7 mouse cellular contexts compared by ENCODE assay signal in the genomic region with DNA sequence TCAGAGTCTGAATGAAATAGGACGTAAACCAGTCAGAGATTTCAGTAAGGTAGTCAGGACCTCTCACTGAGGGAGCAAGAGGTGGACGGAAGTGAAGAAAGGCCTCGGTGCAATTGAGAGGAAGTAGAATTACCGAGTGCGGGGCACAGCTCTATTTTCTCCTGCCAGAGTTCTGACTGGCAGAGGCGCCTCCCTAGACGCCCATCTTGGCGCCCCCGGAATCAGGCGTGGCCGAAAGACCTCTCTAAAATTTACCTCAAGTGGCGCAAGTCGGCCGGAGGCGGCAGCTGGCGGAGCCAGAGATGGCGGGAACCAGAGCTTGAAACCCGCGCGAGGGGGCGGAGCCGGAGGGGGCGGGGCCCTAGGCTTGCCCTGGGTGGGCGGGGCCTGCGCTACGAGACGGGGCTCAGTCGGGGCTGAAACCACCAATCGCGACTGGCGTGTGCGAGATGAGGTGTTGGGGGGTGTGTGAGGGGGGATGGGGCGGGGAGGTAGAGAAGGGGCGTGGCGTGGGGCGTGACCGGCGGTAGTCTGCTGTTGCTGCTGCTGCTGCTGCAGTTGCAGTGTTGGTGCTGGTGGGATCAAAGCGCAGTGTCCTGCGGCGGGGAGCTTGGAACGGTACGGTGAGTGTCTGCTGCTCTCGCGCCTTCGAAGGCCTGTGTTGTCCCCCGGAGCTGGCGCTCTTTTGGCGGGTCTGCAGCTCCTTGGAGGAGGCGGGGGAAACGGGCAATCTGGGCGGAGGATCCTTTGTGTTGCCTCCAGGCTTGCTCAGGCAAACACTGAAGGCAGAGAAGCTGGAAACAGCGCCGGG. TPM values are rescaled to one million over a fixed set of nuclear protein-coding genes. Genes with fewer than 3 reads are reported as not detected.
DNase-seq lines count a peak whose midpoint lies in the region; ATAC-seq lines count a peak whose summit lies in the region.

Gene Primpol (minus strand): TSS at position 334 of the 811 bp plus-strand sequence.
Gene Casp3 (plus strand): TSS at position 413 of the 811 bp plus-strand sequence.

- no peaks in the 10 kb centered on the region for H3K27me3 ChIP-seq in embryonic facial prominence, embryonic 11.5 days (ENCODE audit: control insufficient read depth, insufficient read depth, low read length)
- no peaks in the 10 kb centered on the region for H3K27me3 ChIP-seq in limb, embryonic 11.5 days (ENCODE audit: control insufficient read depth, insufficient read depth, low read length)
- no peaks in the 10 kb centered on the region for H3K27me3 ChIP-seq in midbrain, embryonic 14.5 days (ENCODE audit: control insufficient read depth, insufficient read depth, low read length)

- H3K4me3 ChIP-seq in embryonic facial prominence, embryonic 11.5 days (ENCODE audit: low read depth, low read length), result peak within 1 kb of the TSS; percentile 85
- H3K4me3 ChIP-seq in limb, embryonic 11.5 days (ENCODE audit: low read depth, low read length), result peak within 1 kb of the TSS; percentile 76
- peak within 1 kb of the TSS; percentile 84 for H3K4me3 ChIP-seq in midbrain, embryonic 14.5 days (replicated peaks; ENCODE audit: low read depth, low read length)

- DNase-seq in adrenal gland, postnatal 14 days, result peak; percentile 98
- peak; percentile 98 for DNase-seq in embryonic facial prominence, embryonic 11.5 days (ENCODE audit: low spot score)
- DNase-seq in kidney, adult 18-20 months, result peak; percentile 97
- peak; percentile 99 for DNase-seq in limb, embryonic 11.5 days (ENCODE audit: low spot score)
- DNase-seq in midbrain, embryonic 14.5 days, result peak; percentile 98
- DNase-seq in spleen, adult 18-20 months, result peak; percentile 94 to 98

- H3K4me2 ChIP-seq in embryonic facial prominence, embryonic 11.5 days (ENCODE audit: low read depth, low read length), result peak within 1 kb of the TSS; percentile 88
- H3K4me2 ChIP-seq in limb, embryonic 11.5 days (ENCODE audit: low read depth, severe bottlenecking), result peak within 1 kb of the TSS; percentile 56
- peak within 1 kb of the TSS; percentile 78 for H3K4me2 ChIP-seq in midbrain, embryonic 14.5 days (ENCODE audit: low read length)

- peak within 1 kb of the TSS; percentile 92 for H3K9ac ChIP-seq in embryonic facial prominence, embryonic 11.5 days (replicated peaks; ENCODE audit: low read length)
- H3K9ac ChIP-seq in limb, embryonic 11.5 days (ENCODE audit: low read length), result peak within 1 kb of the TSS; percentile 90
- H3K9ac ChIP-seq in midbrain, embryonic 14.5 days (replicated peaks; ENCODE audit: low read length), result peak within 1 kb of the TSS; percentile 94

- H3K36me3 ChIP-seq in embryonic facial prominence, embryonic 11.5 days (replicated peaks; ENCODE audit: control insufficient read depth, insufficient read depth, low read depth, low read length), result no peaks in the 10 kb centered on the region
- H3K36me3 ChIP-seq in limb, embryonic 11.5 days (ENCODE audit: control insufficient read depth, insufficient read depth, low read length), result no peaks in the 10 kb centered on the region
- no peaks in the 10 kb centered on the region for H3K36me3 ChIP-seq in midbrain, embryonic 14.5 days (ENCODE audit: control insufficient read depth, insufficient read depth, low read length)

- H3K27ac ChIP-seq in embryonic facial prominence, embryonic 11.5 days (replicated peaks; ENCODE audit: low read depth, low read length), result peak within 1 kb of the TSS; percentile 90
- H3K27ac ChIP-seq in limb, embryonic 11.5 days (replicated peaks; ENCODE audit: low read depth, low read length), result peak within 1 kb of the TSS; percentile 72
- peak within 1 kb of the TSS; percentile 94 for H3K27ac ChIP-seq in midbrain, embryonic 14.5 days (replicated peaks; ENCODE audit: low read depth, low read length)

- no peaks in the 10 kb centered on the region for H3K4me1 ChIP-seq in embryonic facial prominence, embryonic 11.5 days (ENCODE audit: control insufficient read depth, insufficient read depth, low read length)
- H3K4me1 ChIP-seq in limb, embryonic 11.5 days (ENCODE audit: control insufficient read depth, insufficient read depth, low read length), result peaks cover 6% of the 10 kb centered on the region
- peaks cover 27% of the 10 kb centered on the region for H3K4me1 ChIP-seq in midbrain, embryonic 14.5 days (ENCODE audit: control insufficient read depth, insufficient read depth, low read length)

- WGBS in embryonic facial prominence, embryonic 11.5 days, result under 1% methylated on average over 54 of the region's 54 CpGs
- WGBS in limb, embryonic 11.5 days, result under 1% methylated on average over 53 of the region's 54 CpGs
- WGBS in midbrain, embryonic 14.5 days, result under 1% methylated on average over 52 of the region's 54 CpGs

- no peaks in the 10 kb centered on the region for H3K9me3 ChIP-seq in embryonic facial prominence, embryonic 11.5 days (replicated peaks; ENCODE audit: control insufficient read depth, low read length)
- no peaks in the 10 kb centered on the region for H3K9me3 ChIP-seq in limb, embryonic 11.5 days (ENCODE audit: control insufficient read depth, low read length)
- no peaks in the 10 kb centered on the region for H3K9me3 ChIP-seq in midbrain, embryonic 14.5 days (ENCODE audit: control insufficient read depth, low read length)

- peak; percentile 95 for ATAC-seq in embryonic facial prominence, embryonic 11.5 days (replicated peaks; ENCODE audit: insufficient number of reproducible peaks, low FRiP score, low TSS enrichment, low read depth)
- ATAC-seq in granulocyte monocyte progenitor cell, adult 5-6 weeks (replicated peaks; ENCODE audit: poor library complexity, severe bottlenecking), result peak; percentile 78
- ATAC-seq in limb, embryonic 11.5 days (ENCODE audit: insufficient number of reproducible peaks, low FRiP score, low TSS enrichment, low read depth), result peak; percentile 96
- peak; percentile 98 for ATAC-seq in midbrain, embryonic 14.5 days (ENCODE audit: low FRiP score, low TSS enrichment)

RNA-seq across cellular contexts. Expression of gene Primpol, which starts in this region (rescaled TPM):
- total RNA-seq in adrenal gland, postnatal 14 days (2021), result 10.5 and 13.3 TPM in 2 replicates
- 9.6 and 11.2 TPM in 2 replicates for polyA plus RNA-seq in embryonic facial prominence, embryonic 11.5 days (2014; fragmentation: Nextera tagmentation; extraction: Ambion mirVana)
- 6.8 and 9.7 TPM in 2 replicates for total RNA-seq in granulocyte monocyte progenitor cell, adult 5-6 weeks (2014; fragmentation: Nextera tagmentation)
- total RNA-seq in granulocyte monocyte progenitor cell, adult 5-6 weeks (2017), result 10.9 and 11.4 TPM in 2 replicates
- polyA plus RNA-seq in limb, embryonic 11.5 days (2014; fragmentation: Nextera tagmentation; extraction: Ambion mirVana), result 10.8 and 11.0 TPM in 2 replicates
- polyA plus RNA-seq in midbrain, embryonic 14.5 days (2014; fragmentation: Nextera tagmentation; extraction: Ambion mirVana), result 6.9 and 11.8 TPM in 2 replicates

RNA-seq across cellular contexts. Expression of gene Casp3, which starts in this region (rescaled TPM):
- total RNA-seq in adrenal gland, postnatal 14 days (2021), result 18.6 and 20.2 TPM in 2 replicates
- polyA plus RNA-seq in embryonic facial prominence, embryonic 11.5 days (2014; fragmentation: Nextera tagmentation; extraction: Ambion mirVana), result 164 and 170 TPM in 2 replicates
- total RNA-seq in granulocyte monocyte progenitor cell, adult 5-6 weeks (2014; fragmentation: Nextera tagmentation), result 31.1 and 33.6 TPM in 2 replicates
- total RNA-seq in granulocyte monocyte progenitor cell, adult 5-6 weeks (2017), result 54.1 and 64.2 TPM in 2 replicates
- polyA plus RNA-seq in limb, embryonic 11.5 days (2014; fragmentation: Nextera tagmentation; extraction: Ambion mirVana), result 136 and 142 TPM in 2 replicates
- 159 and 200 TPM in 2 replicates for polyA plus RNA-seq in midbrain, embryonic 14.5 days (2014; fragmentation: Nextera tagmentation; extraction: Ambion mirVana)

Comparison
In these comparisons a context has a peak if more than half of its experiments do, and no peak if none do; other contexts are left out.
1. Peak in every context shown above with its lines: DNase-seq, ATAC-seq, H3K4me3 ChIP-seq and H3K27ac ChIP-seq.